Mouse (Mus musculus) hindbrain, embryonic 15.5 days (tissue): ENCODE data around the gene Pnkp. TPM values are rescaled to one million over a fixed set of nuclear protein-coding genes. Genes with fewer than 3 reads are reported as not detected.

Experiments used
- ATAC-seq: fragments of 200-750 bp; cut with Nextera tagmentation; 2 replicates; pipeline ENCODE4 v1.8.0; 2017; ENCODE audit warnings: low read depth, moderate number of reproducible peaks, moderate TSS enrichment; ENCODE audit not compliant: low FRiP score
- H3K27ac ChIP-seq: fragments of 300-500 bp; sonication (generic); replicated peaks from 2 replicates; pipeline ENCODE4 v1.5.1; 2015; ENCODE audit warnings: mild to moderate bottlenecking, inconsistent platforms
- H3K27me3 ChIP-seq: fragments of 300-500 bp; sonication (generic); 2 replicates; pipeline ENCODE4 v1.6.1; 2015; ENCODE audit warnings: control low read depth, inconsistent platforms
- H3K36me3 ChIP-seq: fragments of 300-500 bp; sonication (generic); 2 replicates; pipeline ENCODE4 v1.6.1; 2015; ENCODE audit warnings: control low read depth, inconsistent platforms
- H3K4me1 ChIP-seq: fragments of 300-500 bp; sonication (generic); replicated peaks from 2 replicates; pipeline ENCODE4 v1.6.1; 2015; ENCODE audit warnings: control low read depth, inconsistent platforms
- H3K4me2 ChIP-seq: fragments of 300-500 bp; sonication (generic); 2 replicates; pipeline ENCODE4 v1.6.1; 2015; ENCODE audit warnings: moderate library complexity, mild to moderate bottlenecking, inconsistent platforms
- H3K4me3 ChIP-seq: fragments of 300-500 bp; sonication (generic); 2 replicates; pipeline ENCODE4 v1.5.1; 2015; ENCODE audit warnings: mild to moderate bottlenecking, inconsistent platforms
- H3K9ac ChIP-seq: fragments of 300-500 bp; sonication (generic); 2 replicates; pipeline ENCODE4 v1.6.1; 2015; ENCODE audit warnings: inconsistent platforms
- H3K9me3 ChIP-seq: fragments of 300-500 bp; sonication (generic); 2 replicates; pipeline ENCODE4 v1.6.1; 2016; ENCODE audit warnings: control low read depth, inconsistent platforms
- WGBS: fragments of 180-500 bp; shearing (Covaris S2); methylation state at CpG from one replicate; pipeline ENCODE4 v1.1.7; 2015; 5-methylcytosine and 5-hydroxymethylcytosine counted together
- polyA plus RNA-seq: library from polyadenylated mRNA; unstranded; fragments of >200 nt; fragmentation: Nextera tagmentation; extraction: Ambion mirVana; gene quantifications from 2 replicates; pipeline ENCODE4 v1.2.1, GENCODE M21; 2015

Pnkp gene
- polyA plus RNA-seq = 29.1 and 30.6 TPM in 2 replicates

DNA sequence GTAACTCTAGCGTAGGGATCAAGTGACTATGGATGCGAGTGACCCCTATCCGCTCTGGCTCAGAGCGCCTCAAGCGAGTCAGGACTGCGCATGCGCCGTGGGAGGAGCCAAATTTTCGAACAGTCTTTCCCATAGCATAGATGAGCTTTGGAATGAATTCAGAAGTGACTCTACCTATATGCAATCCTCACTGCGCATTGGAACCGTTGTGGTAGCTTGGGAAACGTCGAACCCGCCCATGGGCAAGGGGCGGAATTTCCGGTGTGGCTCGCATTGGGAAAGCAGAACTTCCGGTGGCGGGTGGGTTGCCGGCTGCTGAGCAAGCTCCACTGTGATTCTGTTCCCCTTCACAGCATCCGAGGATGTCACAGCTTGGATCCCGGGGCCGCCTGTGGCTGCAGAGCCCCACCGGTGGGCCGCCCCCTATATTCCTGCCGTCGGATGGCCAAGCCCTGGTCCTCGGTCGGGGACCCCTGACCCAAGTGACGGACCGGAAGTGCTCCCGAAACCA, at the start of gene Pnkp:
TSS of gene Pnkp (plus strand) at position 98 of the 511 bp plus-strand sequence.
- Histone ChIP-seq H3K4me3 (peak within 1 kb of the TSS; percentile 85), H3K27me3 (no peaks in the 10 kb centered on the region), H3K36me3 (peaks cover 4% of the 10 kb centered on the region), H3K4me2 (peak within 1 kb of the TSS; percentile 83), H3K27ac (peak within 1 kb of the TSS; percentile 95), H3K4me1 (peaks cover 65% of the 10 kb centered on the region), H3K9me3 (no peaks in the 10 kb centered on the region), H3K9ac (peak within 1 kb of the TSS; percentile 88)
- peak; percentile 73 for ATAC-seq
- under 1% methylated on average over 32 of the region's 32 CpGs for WGBS

DNA sequence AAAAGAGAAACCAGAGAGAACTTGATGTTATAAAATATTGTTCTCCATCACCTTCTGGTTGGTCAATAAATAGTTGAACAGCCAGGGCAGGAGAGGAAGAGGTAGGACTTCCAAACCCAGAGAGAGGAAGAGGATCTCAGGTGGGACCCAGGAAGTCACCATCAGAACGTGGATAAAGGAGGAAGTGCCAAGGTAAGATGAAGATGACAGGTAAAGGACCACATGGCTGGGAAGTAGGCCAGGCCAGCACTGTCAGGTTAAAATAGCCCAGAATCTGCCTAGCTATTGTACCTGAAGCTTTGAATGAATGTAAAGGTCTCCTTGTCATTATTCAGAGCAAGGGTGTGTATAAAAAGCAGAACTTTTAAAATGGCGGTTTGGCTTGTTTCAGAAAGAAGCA, 48.0 kb upstream of the Pnkp start:
- Histone ChIP-seq H3K4me3 (no peak overlapping the region), H3K27me3 (no peaks in the 10 kb centered on the region), H3K4me1 (no peaks in the 10 kb centered on the region), H3K9ac (no peak overlapping the region), H3K27ac (no peak overlapping the region), H3K9me3 (no peaks in the 10 kb centered on the region), H3K36me3 (no peaks in the 10 kb centered on the region), H3K4me2 (no peak overlapping the region)
- WGBS = 97% methylated on average over 2 of the region's 2 CpGs
- ATAC-seq = no peak

DNA sequence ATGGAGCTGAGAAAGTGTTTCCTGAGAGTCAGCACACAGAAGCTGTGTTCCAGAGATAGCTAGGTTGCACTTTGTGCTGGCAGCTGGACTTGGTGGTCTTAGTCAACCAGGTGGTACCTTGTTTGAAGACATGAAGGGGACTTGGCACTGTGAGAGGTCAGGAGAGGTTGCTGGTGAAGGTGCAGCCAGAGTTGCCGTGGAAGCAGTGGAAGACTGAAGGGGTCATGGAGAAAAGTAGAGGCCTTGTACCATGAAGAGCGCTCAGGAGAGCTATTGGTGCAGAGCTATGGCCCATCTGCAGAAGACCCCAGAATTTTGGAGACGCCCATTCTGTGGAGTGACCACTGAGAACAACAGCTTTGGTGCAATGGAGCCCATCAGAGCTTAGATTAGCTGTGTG, 47.5 kb upstream of the Pnkp start:
- no peak overlapping the region for H3K4me3 ChIP-seq
- H3K27me3 ChIP-seq = no peaks in the 10 kb centered on the region
- 94% methylated on average over 3 of the region's 3 CpGs for WGBS
- H3K4me2 ChIP-seq = no peak overlapping the region
- H3K9ac ChIP-seq = no peak overlapping the region
- H3K36me3 ChIP-seq = no peaks in the 10 kb centered on the region
- no peaks in the 10 kb centered on the region for H3K4me1 ChIP-seq
- no peaks in the 10 kb centered on the region for H3K9me3 ChIP-seq
- H3K27ac ChIP-seq = no peak overlapping the region
- ATAC-seq = no peak

DNA sequence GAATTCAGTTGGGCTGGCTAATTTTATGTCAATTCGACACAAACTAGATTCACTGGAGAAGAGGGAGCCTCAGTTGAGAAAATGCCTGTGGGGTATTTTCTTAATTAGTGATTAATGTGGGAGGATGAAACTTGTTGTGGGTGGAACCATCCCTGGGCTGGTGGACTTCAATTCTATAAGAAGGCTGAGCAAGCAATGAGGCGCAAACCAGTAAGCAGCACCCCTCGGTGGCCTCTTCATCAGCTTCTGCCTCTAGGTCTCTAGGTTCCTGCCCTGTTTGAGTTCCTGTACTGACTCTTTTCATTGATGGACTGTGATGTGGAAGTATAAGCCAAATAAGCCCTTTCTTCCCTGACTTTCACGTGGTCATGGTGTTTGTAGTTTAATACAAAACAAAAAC, 46.6 kb upstream of the Pnkp start:
- no peaks in the 10 kb centered on the region for H3K36me3 ChIP-seq
- no peaks in the 10 kb centered on the region for H3K9me3 ChIP-seq
- no peak overlapping the region for H3K4me3 ChIP-seq
- WGBS = 78% methylated on average over 4 of the region's 4 CpGs
- no peak overlapping the region for H3K27ac ChIP-seq
- peaks cover 7% of the 10 kb centered on the region for H3K4me1 ChIP-seq
- no peak overlapping the region for H3K4me2 ChIP-seq
- no peak for ATAC-seq
- H3K27me3 ChIP-seq = no peaks in the 10 kb centered on the region
- no peak overlapping the region for H3K9ac ChIP-seq

DNA sequence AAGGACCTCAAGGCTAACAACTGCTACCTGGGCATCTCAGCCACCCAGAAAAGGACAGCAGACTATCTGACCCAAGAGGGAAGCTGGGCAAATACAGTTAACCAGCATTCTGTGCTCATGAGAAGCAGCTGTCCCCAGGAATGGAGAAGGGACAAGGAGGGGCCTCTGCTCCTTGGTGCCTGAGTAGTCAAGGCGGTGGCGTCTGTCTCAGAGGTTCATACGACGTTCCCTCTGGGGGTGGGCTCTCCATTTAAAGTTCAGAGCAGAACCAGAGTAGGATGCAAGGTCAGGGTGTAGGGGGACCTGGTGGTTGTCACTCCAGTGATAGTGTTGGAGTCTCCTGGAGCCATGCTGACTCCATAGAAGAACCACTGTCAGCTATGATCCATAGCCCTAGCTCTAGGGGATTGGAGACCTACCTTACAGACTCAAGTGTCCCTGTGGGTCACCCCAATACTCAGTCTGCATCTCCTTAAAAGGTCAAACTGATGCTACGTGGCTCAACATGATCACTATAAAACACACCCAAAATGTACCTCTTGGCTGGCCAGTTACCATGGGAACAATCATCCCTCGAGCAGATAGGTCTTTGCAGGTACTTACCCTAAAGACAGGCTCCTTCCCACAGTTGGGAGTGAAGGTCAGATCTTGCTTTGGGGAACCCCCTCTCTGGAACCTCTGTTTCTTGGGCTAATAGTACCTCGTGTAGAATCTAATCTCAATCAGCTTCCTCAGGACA, 46.0 kb upstream of the Pnkp start:
- Histone ChIP-seq H3K9ac (no peak overlapping the region), H3K27ac (no peak overlapping the region), H3K4me2 (no peak overlapping the region), H3K4me1 (peaks cover 8% of the 10 kb centered on the region), H3K9me3 (no peaks in the 10 kb centered on the region), H3K27me3 (no peaks in the 10 kb centered on the region), H3K4me3 (no peak overlapping the region), H3K36me3 (no peaks in the 10 kb centered on the region)
- ATAC-seq = no peak
- 92% methylated on average over 7 of the region's 7 CpGs for WGBS

DNA sequence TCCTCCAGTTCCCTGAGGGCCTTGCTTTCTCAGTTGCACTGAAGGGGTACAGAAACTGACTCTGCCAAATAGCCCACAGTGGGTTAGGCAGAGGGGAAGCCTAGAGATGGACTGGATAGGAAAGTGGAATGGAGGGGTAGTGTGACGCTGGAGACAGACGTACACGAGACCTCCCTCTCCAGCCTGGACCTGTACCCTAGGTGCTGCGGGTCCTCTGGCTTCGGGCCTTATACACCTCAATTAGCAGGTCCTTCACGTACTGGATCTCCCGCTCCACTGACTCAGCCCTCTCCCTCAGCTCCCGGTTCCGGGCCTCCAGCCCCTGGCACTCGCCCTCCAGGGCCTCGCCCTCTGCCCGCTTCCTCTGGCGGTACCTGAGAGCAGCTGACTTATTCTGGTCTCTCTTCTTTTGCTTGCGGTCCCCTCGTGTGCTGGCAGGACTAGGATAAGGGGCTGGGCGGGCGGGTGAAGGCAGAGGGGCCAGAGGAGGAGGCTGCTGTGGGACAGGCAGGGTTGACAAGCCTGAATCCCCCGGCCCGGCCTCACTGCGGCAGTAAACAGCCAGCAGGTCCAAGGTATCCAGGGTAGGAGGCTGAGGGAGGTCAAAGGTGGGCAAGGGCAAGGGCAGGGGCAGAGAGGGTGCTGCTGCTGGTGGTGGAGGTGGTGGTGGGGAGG, 44.2 kb upstream of the Pnkp start:
- 92% methylated on average over 20 of the region's 20 CpGs for WGBS
- ATAC-seq = no peak
- Histone ChIP-seq H3K9me3 (no peaks in the 10 kb centered on the region), H3K27me3 (no peaks in the 10 kb centered on the region), H3K27ac (no peak overlapping the region), H3K4me1 (peaks cover 17% of the 10 kb centered on the region), H3K4me2 (no peak overlapping the region), H3K9ac (no peak overlapping the region), H3K36me3 (no peaks in the 10 kb centered on the region), H3K4me3 (no peak overlapping the region)

DNA sequence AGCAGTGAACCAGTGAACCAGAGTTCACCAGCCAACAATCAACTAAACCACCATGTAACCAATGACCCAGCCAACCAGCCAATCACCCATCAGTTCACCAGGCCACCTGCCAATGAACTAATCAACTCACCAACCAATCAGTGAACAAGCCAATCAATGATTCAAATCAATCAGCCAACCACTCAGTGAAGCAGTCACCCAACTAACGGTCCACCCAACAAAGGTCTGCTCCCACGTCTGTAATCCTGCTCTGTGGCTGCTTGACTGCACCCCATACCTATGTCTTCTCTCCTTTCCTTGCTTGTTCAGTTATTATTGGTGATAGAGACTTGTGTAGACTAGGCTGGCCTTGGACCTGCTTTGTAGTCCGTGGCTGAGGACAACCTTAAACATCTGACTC, 43.0 kb upstream of the Pnkp start:
- Histone ChIP-seq H3K4me3 (no peak overlapping the region), H3K4me1 (peaks cover 29% of the 10 kb centered on the region), H3K27me3 (no peaks in the 10 kb centered on the region), H3K27ac (no peak overlapping the region), H3K36me3 (no peaks in the 10 kb centered on the region), H3K9ac (no peak overlapping the region), H3K9me3 (no peaks in the 10 kb centered on the region), H3K4me2 (no peak overlapping the region)
- no peak for ATAC-seq
- WGBS = 96% methylated on average over 3 of the region's 3 CpGs

DNA sequence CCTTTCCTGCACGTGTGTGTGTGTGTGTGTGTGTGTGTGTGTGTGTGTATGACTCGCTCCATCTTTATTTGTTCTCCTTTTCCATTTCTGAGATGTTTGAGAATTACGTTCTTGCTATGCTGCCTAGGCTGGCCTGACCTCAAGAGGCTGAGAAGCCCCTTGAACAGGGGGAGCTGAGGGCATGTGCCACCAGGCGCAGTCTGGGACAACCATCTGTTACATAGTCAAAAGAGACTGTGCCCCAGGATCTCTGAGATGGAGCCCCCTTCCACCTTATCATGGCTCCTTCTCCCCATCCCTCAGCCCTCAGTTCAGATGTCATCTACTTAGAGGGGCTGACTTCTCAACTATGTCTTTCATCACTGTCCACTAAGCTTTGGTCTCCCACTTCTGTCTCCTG, 42.5 kb upstream of the Pnkp start:
- H3K4me3 ChIP-seq = no peak overlapping the region
- WGBS = 97% methylated on average over 4 of the region's 4 CpGs
- H3K36me3 ChIP-seq = no peaks in the 10 kb centered on the region
- H3K4me1 ChIP-seq = peaks cover 32% of the 10 kb centered on the region
- no peak overlapping the region for H3K9ac ChIP-seq
- no peak for ATAC-seq
- no peak overlapping the region for H3K4me2 ChIP-seq
- H3K9me3 ChIP-seq = no peaks in the 10 kb centered on the region
- H3K27ac ChIP-seq = no peak overlapping the region
- H3K27me3 ChIP-seq = no peaks in the 10 kb centered on the region

DNA sequence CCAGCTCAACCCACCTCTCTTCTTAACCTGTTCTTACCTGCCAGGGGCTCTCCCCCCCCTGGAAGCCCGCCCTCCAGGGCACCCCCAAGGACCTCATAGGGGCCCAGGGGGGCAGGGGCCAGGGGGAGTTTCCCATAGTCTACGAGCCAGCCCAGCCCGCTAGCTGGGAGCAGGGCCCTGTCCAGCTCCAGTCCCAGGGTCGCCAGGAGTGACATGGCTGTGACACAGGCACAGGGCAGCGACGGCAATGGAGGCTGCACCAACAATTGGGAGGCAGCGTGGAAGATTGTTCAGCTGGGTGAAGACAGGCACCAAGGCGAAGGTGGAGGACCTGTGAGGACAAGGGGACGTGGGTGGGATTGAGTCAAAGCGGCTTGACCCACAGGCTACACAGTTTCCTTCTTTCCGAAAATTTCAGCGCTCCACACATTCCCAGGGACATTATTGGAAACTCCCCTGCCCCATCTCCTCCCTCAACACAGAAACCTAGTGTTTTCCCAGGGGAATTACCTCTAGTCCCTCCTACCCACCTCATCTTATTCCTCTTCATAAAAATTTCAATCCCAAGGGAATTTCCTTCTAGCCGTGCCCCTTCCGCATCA, 41.9 kb upstream of the Pnkp start:
- H3K27me3 ChIP-seq = no peaks in the 10 kb centered on the region
- no peaks in the 10 kb centered on the region for H3K36me3 ChIP-seq
- H3K9ac ChIP-seq = 0 out of 2 replicates have a peak overlapping the region, but pooled peaks have one; percentile 5
- ATAC-seq = peak; percentile 9; the same call in 1 of the 2 replicates
- H3K9me3 ChIP-seq = no peaks in the 10 kb centered on the region
- WGBS = 25% methylated on average over 14 of the region's 14 CpGs
- peak overlapping the region; percentile 78 for H3K4me3 ChIP-seq
- peak overlapping the region; percentile 90 for H3K27ac ChIP-seq
- peaks cover 39% of the 10 kb centered on the region for H3K4me1 ChIP-seq
- H3K4me2 ChIP-seq = peak overlapping the region; percentile 60

DNA sequence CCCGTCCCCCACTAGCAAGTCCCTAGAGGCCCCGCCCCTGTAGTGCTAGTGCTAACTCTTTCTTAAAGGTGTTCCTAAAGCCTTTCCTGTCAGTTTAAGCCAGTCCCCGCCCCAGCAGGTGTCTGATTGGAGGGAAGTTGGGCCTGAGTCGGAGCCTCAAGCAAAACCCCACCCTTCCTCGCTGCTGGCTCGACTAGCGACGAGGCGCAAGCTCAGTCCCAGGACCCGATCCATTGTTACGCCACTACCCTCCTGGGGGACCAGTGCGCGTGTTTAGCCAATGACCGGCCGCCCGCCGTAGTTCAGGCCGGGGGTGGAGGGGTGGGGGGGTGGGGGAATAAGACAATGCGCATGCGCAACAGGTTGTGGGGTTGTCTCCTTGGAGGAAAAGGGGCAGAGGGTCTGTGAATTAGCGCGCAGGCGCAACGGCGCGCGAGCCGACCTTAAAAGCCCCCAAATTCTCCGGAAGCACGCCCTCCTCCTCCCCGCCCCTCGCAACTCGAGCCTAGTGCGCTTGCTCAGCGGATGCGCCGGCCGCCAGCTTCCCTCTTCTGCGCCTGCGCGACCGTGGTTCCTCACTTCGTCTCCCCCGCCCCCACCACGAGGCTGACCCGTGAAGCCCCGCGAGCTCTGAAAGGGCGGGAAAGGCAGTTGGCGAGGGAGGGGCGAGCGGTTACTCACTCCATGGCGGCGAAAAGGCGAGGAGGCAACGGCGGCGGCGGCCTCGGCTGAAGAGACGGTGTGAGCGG, 41.0 kb upstream of the Pnkp start, which contains the start of the genes Nup62 and Il4i1:
TSS of gene Nup62 (plus strand) at position 368 of the 749 bp plus-strand sequence.
TSS of gene Il4i1 (plus strand) at position 667 of the 749 bp plus-strand sequence.
- Histone ChIP-seq H3K4me1 (peaks cover 44% of the 10 kb centered on the region), H3K36me3 (no peaks in the 10 kb centered on the region), H3K4me2 (peak within 1 kb of the TSS; percentile 61), H3K9me3 (no peaks in the 10 kb centered on the region), H3K27me3 (no peaks in the 10 kb centered on the region), H3K9ac (peak within 1 kb of the TSS; percentile 68), H3K4me3 (peak within 1 kb of the TSS; percentile 78), H3K27ac (peak within 1 kb of the TSS; percentile 90)
- WGBS = 0% methylated on average over 61 of the region's 62 CpGs
- peak; percentile 94 for ATAC-seq

DNA sequence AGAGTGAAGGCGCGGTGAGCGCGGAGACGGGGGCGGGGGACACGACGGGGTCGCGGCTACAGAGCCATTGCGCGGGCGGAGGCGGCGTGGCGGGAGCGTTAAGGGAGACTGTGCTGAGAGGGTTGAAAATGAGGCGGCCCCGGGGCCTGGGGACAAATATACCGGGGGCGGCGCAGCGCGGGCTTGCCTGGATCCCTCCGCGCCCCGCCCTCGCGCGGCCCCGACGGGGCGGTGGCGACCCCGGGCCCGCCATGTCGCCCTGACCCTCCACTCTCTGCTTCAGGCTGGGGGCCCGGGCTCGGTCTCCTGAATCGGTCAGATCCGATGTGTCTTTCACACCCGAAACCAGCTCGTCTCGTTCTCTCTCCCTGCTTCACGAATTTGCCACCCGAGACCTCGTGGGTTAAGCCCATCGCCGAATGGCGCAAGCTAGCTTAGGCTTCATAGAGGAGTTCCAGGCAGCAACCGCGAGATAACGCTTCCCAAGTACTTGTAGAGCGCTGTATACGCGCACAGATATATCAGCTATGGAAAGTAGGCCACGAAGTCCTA, 40.4 kb upstream of the Pnkp start, which contains the start of gene Atf5:
TSS of gene Atf5 (minus strand) at position 189 of the 552 bp plus-strand sequence.
- WGBS = under 1% methylated on average over 42 of the region's 57 CpGs
- H3K9ac ChIP-seq = peak within 1 kb of the TSS; percentile 68

More for the DNA sequence above, 40.4 kb upstream of the Pnkp start, which contains the start of gene Atf5:
- H3K4me1 ChIP-seq = peaks cover 44% of the 10 kb centered on the region
- no peaks in the 10 kb centered on the region for H3K27me3 ChIP-seq
- peak within 1 kb of the TSS; percentile 90 for H3K27ac ChIP-seq
- H3K4me2 ChIP-seq = peak within 1 kb of the TSS; percentile 61
- peak within 1 kb of the TSS; percentile 78 for H3K4me3 ChIP-seq
- H3K36me3 ChIP-seq = no peaks in the 10 kb centered on the region
- peak; percentile 7 for ATAC-seq
- no peaks in the 10 kb centered on the region for H3K9me3 ChIP-seq
